Mouse (Mus musculus) stomach, embryonic 15.5 days (tissue): ENCODE data around the gene Fhit. TPM values are rescaled to one million over a fixed set of nuclear protein-coding genes. Genes with fewer than 3 reads are reported as not detected.

Experiments
- ATAC-seq: fragments of 200-750 bp; cut with Nextera tagmentation; 2 replicates; pipeline ENCODE4 v1.8.0; 2017; ENCODE audit warnings: low read depth, moderate number of reproducible peaks, moderate TSS enrichment; ENCODE audit not compliant: insufficient read depth, low FRiP score
- H3K27ac ChIP-seq: fragments of 300-500 bp; sonication (generic); 2 replicates; pipeline ENCODE4 v1.5.1; 2015; ENCODE audit warnings: mild to moderate bottlenecking, inconsistent platforms
- H3K27me3 ChIP-seq: fragments of 300-500 bp; sonication (generic); replicated peaks from 2 replicates; pipeline ENCODE4 v1.6.1; 2015; ENCODE audit warnings: inconsistent platforms
- H3K36me3 ChIP-seq: fragments of 300-500 bp; sonication (generic); 2 replicates; pipeline ENCODE4 v1.6.1; 2015; ENCODE audit warnings: inconsistent platforms
- H3K4me1 ChIP-seq: fragments of 300-500 bp; sonication (generic); 2 replicates; pipeline ENCODE4 v1.6.1; 2015; ENCODE audit warnings: inconsistent platforms
- H3K4me2 ChIP-seq: fragments of 300-500 bp; sonication (generic); 2 replicates; pipeline ENCODE4 v1.6.1; 2015; ENCODE audit warnings: mild to moderate bottlenecking, inconsistent platforms
- H3K4me3 ChIP-seq: fragments of 300-500 bp; sonication (generic); replicated peaks from 2 replicates; pipeline ENCODE4 v1.5.1; 2015; ENCODE audit warnings: inconsistent platforms
- H3K9ac ChIP-seq: fragments of 300-500 bp; sonication (generic); 2 replicates; pipeline ENCODE4 v1.6.1; 2015; ENCODE audit warnings: inconsistent platforms
- H3K9me3 ChIP-seq: fragments of 300-500 bp; sonication (generic); 2 replicates; pipeline ENCODE4 v1.6.1; 2016; ENCODE audit warnings: inconsistent platforms
- WGBS: fragments of 180-500 bp; shearing (Covaris S2); methylation state at CpG from one replicate; pipeline ENCODE4 v1.1.7; 2015; 5-methylcytosine and 5-hydroxymethylcytosine counted together
- polyA plus RNA-seq: library from polyadenylated mRNA; unstranded; fragments of >200 nt; fragmentation: Nextera tagmentation; extraction: Ambion mirVana; gene quantifications from 2 replicates; pipeline ENCODE4 v1.2.1, GENCODE M21; 2015

Fhit gene
- polyA plus RNA-seq, 1 experiment from 2014 or later: 7.3 TPM

GRCm38 (mm10) chr14:10129675-10130074 is 1032.2 kb downstream of the Fhit start:
- no peak overlapping the region for H3K9ac ChIP-seq
- WGBS: 88% methylated on average over 4 of the region's 4 CpGs
- no peaks in the 10 kb centered on the region for H3K36me3 ChIP-seq
- no peak overlapping the region for H3K4me3 ChIP-seq
- ATAC-seq: no peak
- H3K9me3 ChIP-seq: no peaks in the 10 kb centered on the region
- no peaks in the 10 kb centered on the region for H3K4me1 ChIP-seq
- no peak overlapping the region for H3K4me2 ChIP-seq
- H3K27me3 ChIP-seq: no peaks in the 10 kb centered on the region
- H3K27ac ChIP-seq: no peak overlapping the region

- no peaks in the 10 kb centered on the region for H3K9me3 ChIP-seq
- no peaks in the 10 kb centered on the region for H3K27me3 ChIP-seq
- WGBS: 67% methylated on average over 7 of the region's 7 CpGs
- H3K4me2 ChIP-seq: no peak overlapping the region
- no peak overlapping the region for H3K4me3 ChIP-seq
- no peak overlapping the region for H3K9ac ChIP-seq
- H3K36me3 ChIP-seq: no peaks in the 10 kb centered on the region
- ATAC-seq: no peak
- H3K27ac ChIP-seq: no peak overlapping the region
- H3K4me1 ChIP-seq: no peaks in the 10 kb centered on the region
These were observed 1032.7 kb downstream of the Fhit start for GRCm38 (mm10) chr14:10129088-10129487.

- Histone ChIP-seq H3K4me2 (no peak overlapping the region), H3K9ac (no peak overlapping the region), H3K27me3 (no peaks in the 10 kb centered on the region), H3K27ac (no peak overlapping the region), H3K9me3 (no peaks in the 10 kb centered on the region), H3K36me3 (no peaks in the 10 kb centered on the region), H3K4me1 (no peaks in the 10 kb centered on the region), H3K4me3 (no peak overlapping the region)
- no peak for ATAC-seq
These were observed 1035.3 kb downstream of the Fhit start for GRCm38 (mm10) chr14:10126536-10126935.

GRCm38 (mm10) chr14:10122176-10122575 is 1039.7 kb downstream of the Fhit start:
- H3K27me3 ChIP-seq: no peaks in the 10 kb centered on the region
- H3K4me3 ChIP-seq: no peak overlapping the region
- H3K27ac ChIP-seq: no peak overlapping the region
- no peaks in the 10 kb centered on the region for H3K9me3 ChIP-seq
- 81% methylated on average over 4 of the region's 4 CpGs for WGBS
- H3K4me2 ChIP-seq: no peak overlapping the region
- H3K9ac ChIP-seq: no peak overlapping the region
- no peak for ATAC-seq
- H3K36me3 ChIP-seq: no peaks in the 10 kb centered on the region
- no peaks in the 10 kb centered on the region for H3K4me1 ChIP-seq

- 90% methylated on average over 2 of the region's 2 CpGs for WGBS
- H3K9ac ChIP-seq: no peak overlapping the region
- ATAC-seq: no peak
These were observed 1065.6 kb downstream of the Fhit start for GRCm38 (mm10) chr14:10096236-10096635.

GRCm38 (mm10) chr14:10079062-10079461 is 1082.8 kb downstream of the Fhit start:
- no peaks in the 10 kb centered on the region for H3K27me3 ChIP-seq
- H3K4me3 ChIP-seq: no peak overlapping the region
- ATAC-seq: no peak
- no peaks in the 10 kb centered on the region for H3K9me3 ChIP-seq
- no peaks in the 10 kb centered on the region for H3K36me3 ChIP-seq
- no peak overlapping the region for H3K27ac ChIP-seq
- no peak overlapping the region for H3K4me2 ChIP-seq
- WGBS: 71% methylated on average over 3 of the region's 3 CpGs
- no peaks in the 10 kb centered on the region for H3K4me1 ChIP-seq
- no peak overlapping the region for H3K9ac ChIP-seq

More at GRCm38 (mm10) chr14:10096236-10096635, 1065.6 kb downstream of the Fhit start:
- Histone ChIP-seq H3K4me1 (no peaks in the 10 kb centered on the region), H3K27me3 (no peaks in the 10 kb centered on the region), H3K27ac (no peak overlapping the region), H3K4me3 (no peak overlapping the region), H3K9me3 (no peaks in the 10 kb centered on the region), H3K36me3 (no peaks in the 10 kb centered on the region), H3K4me2 (no peak overlapping the region)

GRCm38 (mm10) chr14:10049947-10050346 is 1111.9 kb downstream of the Fhit start:
- Histone ChIP-seq H3K4me1 (no peaks in the 10 kb centered on the region; the same call in 1 of the 2 replicates), H3K4me2 (no peak overlapping the region), H3K27ac (no peak overlapping the region), H3K9ac (no peak overlapping the region), H3K4me3 (no peak overlapping the region), H3K27me3 (no peaks in the 10 kb centered on the region), H3K9me3 (no peaks in the 10 kb centered on the region), H3K36me3 (no peaks in the 10 kb centered on the region)
- ATAC-seq: no peak
- WGBS: 76% methylated on average over 3 of the region's 3 CpGs

GRCm38 (mm10) chr14:10047123-10047783 is 1114.6 kb downstream of the Fhit start:
- no peaks in the 10 kb centered on the region; the same call in 1 of the 2 replicates for H3K4me1 ChIP-seq
- WGBS: 76% methylated on average over 2 of the region's 2 CpGs
- H3K9me3 ChIP-seq: no peaks in the 10 kb centered on the region
- no peaks in the 10 kb centered on the region for H3K27me3 ChIP-seq
- H3K4me2 ChIP-seq: no peak overlapping the region
- no peaks in the 10 kb centered on the region for H3K36me3 ChIP-seq
- ATAC-seq: no peak
- no peak overlapping the region for H3K9ac ChIP-seq
- no peak overlapping the region for H3K4me3 ChIP-seq
- H3K27ac ChIP-seq: no peak overlapping the region

GRCm38 (mm10) chr14:10046336-10047122 is 1115.3 kb downstream of the Fhit start:
- H3K36me3 ChIP-seq: no peaks in the 10 kb centered on the region
- no peaks in the 10 kb centered on the region for H3K9me3 ChIP-seq
- H3K27ac ChIP-seq: no peak overlapping the region
- H3K4me2 ChIP-seq: no peak overlapping the region
- no peak for ATAC-seq
- H3K9ac ChIP-seq: no peak overlapping the region
- no peaks in the 10 kb centered on the region for H3K27me3 ChIP-seq
- 30% methylated on average over 7 of the region's 7 CpGs for WGBS
- no peaks in the 10 kb centered on the region; the same call in 1 of the 2 replicates for H3K4me1 ChIP-seq
- H3K4me3 ChIP-seq: no peak overlapping the region

- Histone ChIP-seq H3K4me3 (no peak overlapping the region), H3K4me1 (no peaks in the 10 kb centered on the region), H3K9me3 (no peaks in the 10 kb centered on the region), H3K4me2 (no peak overlapping the region), H3K36me3 (no peaks in the 10 kb centered on the region), H3K9ac (no peak overlapping the region), H3K27me3 (no peaks in the 10 kb centered on the region), H3K27ac (no peak overlapping the region)
- 88% methylated on average over 6 of the region's 6 CpGs for WGBS
- no peak for ATAC-seq
These were observed 1123.8 kb downstream of the Fhit start for GRCm38 (mm10) chr14:10038021-10038420.

- H3K4me2 ChIP-seq: no peak overlapping the region
- H3K9ac ChIP-seq: no peak overlapping the region
- ATAC-seq: no peak
- H3K27me3 ChIP-seq: no peaks in the 10 kb centered on the region
- no peak overlapping the region for H3K27ac ChIP-seq
- no peaks in the 10 kb centered on the region for H3K4me1 ChIP-seq
- no peak overlapping the region for H3K4me3 ChIP-seq
- no peaks in the 10 kb centered on the region for H3K36me3 ChIP-seq
- 70% methylated on average over 2 of the region's 2 CpGs for WGBS
- H3K9me3 ChIP-seq: no peaks in the 10 kb centered on the region
These were observed 1125.1 kb downstream of the Fhit start for GRCm38 (mm10) chr14:10036685-10037215.

GRCm38 (mm10) chr14:10035682-10036081 is 1126.2 kb downstream of the Fhit start:
- Histone ChIP-seq H3K4me2 (no peak overlapping the region), H3K4me3 (no peak overlapping the region), H3K9me3 (no peaks in the 10 kb centered on the region), H3K36me3 (no peaks in the 10 kb centered on the region), H3K27ac (no peak overlapping the region), H3K4me1 (no peaks in the 10 kb centered on the region), H3K9ac (no peak overlapping the region), H3K27me3 (no peaks in the 10 kb centered on the region)
- no peak for ATAC-seq
- 45% methylated on average over 3 of the region's 3 CpGs for WGBS
